Mouse (Mus musculus): ENCODE data around the gene Gm20716. TPM values are rescaled to one million over a fixed set of nuclear protein-coding genes. Genes with fewer than 3 reads are reported as not detected.

Gm20716 gene
- polyA plus RNA-seq (2014; fragmentation: Illumina TruSeq; extraction: RNeasy Lipid Tissue Mini Kit (QIAGEN cat#74804); ENCODE audit: low read depth, low replicate concordance): 80.6 TPM

GRCm38 (mm10) chr2:168230026-168230728 is at the start of gene Gm20716, which contains the start of the genes Dpm1 and Mocs3:
Gm20716 (minus strand) TSS chr2:168230364.
Dpm1 (minus strand) TSS chr2:168230591.
Mocs3 (plus strand) TSS chr2:168230622.

GRCm38 (mm10) chr2:168206725-168207644 is 23.2 kb downstream of the Gm20716 start, which contains the start of gene Adnp:
Adnp (minus strand) TSS chr2:168207112.

Other genes starting within 250 kb of the Gm20716 start
- not detected for gene Ripor3, start 219.7 kb downstream of the Gm20716 start, polyA plus RNA-seq (2014; fragmentation: Illumina TruSeq; extraction: RNeasy Lipid Tissue Mini Kit (QIAGEN cat#74804); ENCODE audit: low read depth, low replicate concordance)
- 20.0 TPM for gene Pard6b, start 149.4 kb downstream of the Gm20716 start, polyA plus RNA-seq (2014; fragmentation: Illumina TruSeq; extraction: RNeasy Lipid Tissue Mini Kit (QIAGEN cat#74804); ENCODE audit: low read depth, low replicate concordance)
- gene Adnp, start 23.3 kb downstream of the Gm20716 start, polyA plus RNA-seq (2014; fragmentation: Illumina TruSeq; extraction: RNeasy Lipid Tissue Mini Kit (QIAGEN cat#74804); ENCODE audit: low read depth, low replicate concordance): 9.2 TPM
- gene Dpm1, start 227 bp upstream of the Gm20716 start, polyA plus RNA-seq (2014; fragmentation: Illumina TruSeq; extraction: RNeasy Lipid Tissue Mini Kit (QIAGEN cat#74804); ENCODE audit: low read depth, low replicate concordance): 211 TPM
- 1.8 TPM for gene Mocs3, start 258 bp upstream of the Gm20716 start, polyA plus RNA-seq (2014; fragmentation: Illumina TruSeq; extraction: RNeasy Lipid Tissue Mini Kit (QIAGEN cat#74804); ENCODE audit: low read depth, low replicate concordance)
- gene Kcng1, start 51.4 kb upstream of the Gm20716 start, polyA plus RNA-seq (2014; fragmentation: Illumina TruSeq; extraction: RNeasy Lipid Tissue Mini Kit (QIAGEN cat#74804); ENCODE audit: low read depth, low replicate concordance): 0.16 TPM